Mouse (Mus musculus) urinary bladder, postnatal 36 days (tissue): ENCODE data around the gene Opa1.

Experiments used
- DNase-seq, 2 experiments: peaks; one replicate each; pipeline ENCODE4 v3.0.0; 2022; ENCODE audit warnings: low spot score in 2 of 2, mixed read lengths in 1 of 2

Opa1 gene

DNA sequence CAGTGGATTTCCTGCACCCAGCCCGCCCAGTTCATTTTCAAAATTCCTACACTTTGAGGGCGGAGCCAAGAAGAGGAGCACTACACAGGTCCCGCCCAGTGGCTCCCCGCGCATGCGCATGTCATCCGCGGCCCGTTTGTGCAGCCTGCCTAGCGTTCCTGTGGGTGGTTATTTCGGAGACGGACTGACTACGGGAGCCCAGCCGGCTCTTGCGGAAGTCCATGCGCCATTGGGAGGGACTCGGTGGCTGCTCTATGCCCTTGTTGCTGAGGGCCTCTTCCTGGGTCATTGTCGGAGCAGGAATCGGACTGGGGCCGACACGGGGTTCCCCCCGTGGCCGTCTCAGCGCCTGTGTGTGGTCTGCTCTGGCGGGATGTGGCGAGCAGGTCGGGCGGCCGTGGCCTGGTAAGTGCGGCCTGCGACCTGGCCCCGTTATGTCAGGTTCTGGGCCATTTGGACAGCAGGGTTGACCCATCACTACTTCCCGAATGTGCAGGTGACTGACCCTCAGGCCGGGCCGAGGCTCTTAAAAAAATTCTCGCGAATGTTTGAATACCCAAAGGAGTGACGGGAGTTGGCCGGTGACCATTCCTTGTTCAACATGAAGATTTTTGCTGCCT, at the start of gene Opa1:
Gene Opa1, plus strand, starts transcription at position 168 of the 620 bp plus-strand sequence.
- DNase-seq, result peak; percentile 97 to 99

DNA sequence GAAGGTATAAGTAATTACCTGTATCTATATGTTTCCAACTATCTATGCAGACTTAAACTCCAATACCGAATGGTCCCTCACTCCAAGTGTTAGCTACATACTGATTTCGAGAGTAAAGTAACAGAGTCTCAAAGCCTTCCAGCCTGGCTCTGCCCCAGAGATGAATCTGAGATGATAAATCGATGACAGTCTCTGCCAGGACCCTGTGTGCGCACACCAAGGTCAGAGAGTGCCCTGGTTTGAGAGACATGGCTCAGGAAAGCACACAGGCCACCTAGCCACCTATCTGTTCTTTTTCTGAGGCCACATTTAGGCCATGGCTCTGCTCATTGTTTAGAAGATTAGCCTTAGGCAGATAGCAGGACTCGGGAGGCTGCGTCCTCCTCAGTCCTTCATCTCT, 45.5 kb upstream of the Opa1 start:
- no peak for DNase-seq

DNA sequence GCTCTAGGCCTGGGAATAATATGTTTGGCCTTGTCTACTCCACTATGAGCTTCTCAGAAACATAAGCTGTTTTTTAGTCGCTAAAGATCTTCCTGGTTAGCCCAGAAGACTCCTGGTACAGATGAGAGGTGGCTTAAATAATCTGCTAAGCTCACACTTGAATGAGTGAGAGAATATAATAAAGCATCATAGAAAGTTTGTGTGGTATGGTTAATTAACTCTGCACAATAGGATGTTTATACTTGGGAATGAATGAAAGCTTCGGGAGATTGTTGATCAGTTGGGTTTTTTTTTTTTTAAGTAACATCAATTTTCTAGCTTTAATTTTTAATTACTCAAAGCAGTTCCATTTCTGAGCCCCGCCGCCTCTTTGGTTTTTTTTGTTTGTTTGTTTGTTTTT, 43.3 kb upstream of the Opa1 start:
- DNase-seq, result no peak

DNA sequence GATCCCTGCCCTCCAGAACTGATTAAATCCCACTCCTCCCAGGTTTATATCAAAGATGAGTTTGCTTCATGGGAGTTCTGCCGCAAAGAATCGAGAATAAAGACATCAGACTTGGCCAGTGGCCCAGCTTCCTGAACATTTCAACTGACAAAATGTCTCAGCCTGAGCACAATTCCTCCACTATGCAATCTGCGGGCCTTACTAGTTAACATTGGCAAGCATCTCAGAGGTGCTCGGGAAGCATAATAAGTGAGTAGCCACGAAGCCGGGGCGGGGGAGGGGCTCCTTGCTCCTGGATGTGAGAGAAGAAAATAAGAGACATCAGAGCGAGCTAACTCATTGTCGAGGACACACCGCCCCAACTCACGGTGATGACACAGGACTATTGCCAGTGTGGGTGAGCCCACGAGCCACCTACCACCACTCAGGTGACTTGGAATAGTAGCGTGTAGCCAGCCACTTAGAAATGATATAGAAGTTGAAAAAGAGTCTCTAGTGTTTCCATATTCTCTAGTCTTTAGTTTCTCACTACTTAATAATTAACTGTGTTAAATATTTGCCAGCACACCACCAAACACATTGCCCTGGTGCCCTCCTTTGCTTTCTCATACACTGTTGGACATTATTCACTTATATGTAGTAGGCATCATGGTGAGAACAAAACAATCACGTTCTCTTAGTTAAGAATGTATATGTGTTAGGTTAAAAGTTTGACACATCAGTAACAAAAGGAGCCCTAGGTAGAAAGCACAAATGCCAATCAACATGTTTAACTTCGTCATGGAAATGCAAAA, 42.5 kb upstream of the Opa1 start:
- DNase-seq, result no peak

DNA sequence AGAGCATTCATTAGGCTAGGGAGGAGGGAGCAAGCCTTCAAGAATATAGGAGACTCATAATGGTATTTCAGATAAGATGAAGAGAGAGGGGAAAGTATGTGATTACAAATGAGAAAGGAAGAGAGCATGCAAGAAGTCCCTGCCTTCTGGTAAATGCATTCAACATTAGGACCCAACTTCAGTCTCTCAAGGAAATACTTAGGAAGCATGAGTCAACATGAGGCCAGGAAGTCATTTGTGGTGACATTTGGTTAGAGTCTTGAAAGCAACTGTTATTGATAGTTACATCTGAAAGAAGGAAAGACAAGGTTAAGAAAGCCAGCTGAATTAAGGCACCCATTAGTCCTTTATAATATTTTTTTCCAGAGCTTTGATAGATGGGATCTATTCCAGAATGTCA, 39.2 kb upstream of the Opa1 start:
- DNase-seq, result no peak

DNA sequence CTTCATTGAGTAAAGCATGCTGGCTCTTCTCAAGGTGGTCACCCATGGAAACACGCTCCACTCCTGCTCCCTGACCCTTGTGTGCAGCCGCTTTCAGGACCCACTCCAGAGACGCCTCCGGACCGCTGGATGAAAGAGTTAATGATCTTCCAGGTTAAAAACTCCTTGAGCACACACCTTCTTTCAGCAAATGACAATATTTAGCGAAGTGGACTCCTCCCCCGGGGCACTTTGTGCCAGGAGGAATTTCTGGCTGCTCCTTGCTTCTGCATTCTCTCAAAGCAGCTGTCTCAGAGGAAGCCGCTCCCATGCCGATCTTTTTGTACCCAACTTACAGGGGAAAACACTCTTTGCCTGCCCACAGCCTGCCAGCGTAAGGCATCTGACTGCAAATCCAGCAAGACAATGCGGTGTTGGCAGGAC, 37.9 kb upstream of the Opa1 start:
- DNase-seq, result no peak

DNA sequence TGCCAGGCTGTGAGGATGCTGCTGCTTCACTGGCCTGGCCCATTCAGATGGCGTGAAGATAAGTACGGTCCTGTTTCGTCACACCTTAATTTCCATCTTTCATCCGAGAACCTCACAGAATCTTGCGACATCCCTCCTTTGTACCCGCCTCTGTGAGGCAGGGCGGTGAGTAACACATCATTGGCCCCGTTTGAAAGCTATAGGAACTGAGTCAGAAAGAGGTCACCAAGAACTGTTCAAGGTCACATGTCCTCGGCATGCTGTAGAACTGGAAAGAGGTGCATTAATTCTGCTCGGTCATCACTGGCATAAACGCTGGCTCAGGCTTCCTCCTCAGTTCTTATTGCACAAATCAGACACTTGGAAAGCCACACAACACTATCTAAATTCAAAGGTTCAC, 34.3 kb upstream of the Opa1 start, which contains the start of gene Atp13a4:
Gene Atp13a4, minus strand, starts transcription at position 36 of the 400 bp plus-strand sequence.
- DNase-seq, result no peak

DNA sequence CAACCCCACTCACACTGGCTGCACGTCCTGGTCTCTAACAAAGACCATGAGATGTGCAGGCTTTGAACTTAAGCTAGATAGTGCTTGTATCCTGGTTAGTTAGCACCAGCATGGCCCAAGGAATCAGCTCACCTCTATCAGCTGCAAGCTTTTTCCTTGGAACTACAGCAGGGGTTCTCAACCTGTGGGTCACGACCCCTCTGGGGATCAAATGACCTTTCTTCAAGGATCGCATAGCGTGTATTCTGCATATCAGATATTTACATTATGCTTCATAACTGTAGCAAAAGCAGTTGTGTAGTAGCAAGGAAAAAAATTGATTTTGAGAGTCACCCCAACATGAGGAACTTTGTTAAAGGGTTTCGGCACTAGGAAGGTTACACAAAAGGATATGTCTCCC, 19.5 kb upstream of the Opa1 start:
- DNase-seq, result no peak

DNA sequence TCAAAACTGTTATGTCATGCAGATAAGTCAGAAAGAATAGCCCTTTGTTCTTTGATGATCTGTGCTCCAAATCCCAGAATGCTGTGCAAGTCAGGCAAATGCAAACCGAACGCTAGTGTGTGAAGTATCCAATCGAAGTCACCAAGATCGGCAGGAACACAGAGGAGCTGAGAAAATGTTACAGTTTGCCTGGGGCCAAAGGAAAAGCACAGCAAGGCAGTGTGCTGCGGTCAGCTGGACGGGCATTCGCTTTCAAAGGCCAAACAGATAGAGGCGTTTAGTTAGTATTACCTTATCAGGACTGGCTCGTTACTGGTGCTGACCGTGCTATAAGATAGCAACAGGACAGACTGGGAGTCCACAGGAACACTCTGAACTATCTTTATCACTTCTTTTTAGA, 18.7 kb upstream of the Opa1 start:
- no peak for DNase-seq

DNA sequence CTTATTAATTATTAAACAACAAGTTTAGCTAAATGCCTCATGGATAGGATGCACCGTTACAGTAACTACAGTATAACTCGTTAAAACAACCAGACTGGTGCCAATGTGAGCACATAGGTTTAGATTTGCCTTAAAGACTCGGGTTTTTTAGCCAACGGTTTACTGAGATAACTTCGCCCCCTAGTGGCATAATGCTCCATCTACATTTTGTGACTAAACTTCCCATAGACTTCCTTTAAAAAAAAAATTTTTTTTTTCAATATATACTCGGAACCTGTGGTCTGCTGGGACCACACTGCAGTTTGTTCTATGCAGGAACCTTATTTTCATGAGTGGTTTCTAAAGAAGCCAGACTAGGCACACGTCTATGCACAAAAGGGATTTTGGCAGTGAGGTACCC, 18.3 kb upstream of the Opa1 start:
- DNase-seq, result no peak

DNA sequence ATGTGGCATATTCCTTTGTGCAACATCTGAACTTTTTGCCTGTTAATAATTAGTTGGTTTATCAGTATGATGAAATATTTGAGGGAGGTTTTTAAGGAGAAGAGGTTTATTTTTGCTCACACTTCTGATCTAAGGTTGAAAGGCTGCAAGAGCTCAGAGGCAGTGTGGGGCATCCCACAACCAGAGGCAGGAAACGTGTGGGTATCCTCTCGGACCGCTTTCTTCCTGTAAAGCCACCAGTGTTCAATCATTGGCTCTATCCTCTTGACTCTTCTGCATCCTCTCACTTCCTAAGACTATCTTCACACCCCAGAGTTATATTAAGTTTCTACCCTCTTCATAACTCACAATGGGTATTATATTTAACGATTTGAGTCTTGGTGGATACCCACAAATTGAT, 5.1 kb upstream of the Opa1 start:
- DNase-seq, result no peak

DNA sequence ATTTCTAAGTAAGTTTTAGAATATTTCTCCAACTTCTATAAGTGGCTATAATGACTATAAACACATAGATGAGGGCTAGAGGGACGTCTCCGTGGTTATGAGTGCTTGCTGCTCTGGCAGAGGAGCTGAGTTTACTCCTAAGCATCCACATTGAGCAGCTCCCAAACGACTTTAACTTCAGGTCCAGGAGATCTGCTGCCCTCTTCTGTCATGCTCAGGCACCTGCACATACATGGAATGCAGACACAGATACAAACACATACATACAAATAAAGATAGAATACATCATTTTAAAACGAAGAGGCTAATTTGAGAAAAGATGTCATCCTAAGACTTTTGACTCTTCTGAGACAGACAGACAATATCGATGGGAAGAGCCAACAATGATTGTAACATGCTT, 3.5 kb upstream of the Opa1 start:
- no peak for DNase-seq

DNA sequence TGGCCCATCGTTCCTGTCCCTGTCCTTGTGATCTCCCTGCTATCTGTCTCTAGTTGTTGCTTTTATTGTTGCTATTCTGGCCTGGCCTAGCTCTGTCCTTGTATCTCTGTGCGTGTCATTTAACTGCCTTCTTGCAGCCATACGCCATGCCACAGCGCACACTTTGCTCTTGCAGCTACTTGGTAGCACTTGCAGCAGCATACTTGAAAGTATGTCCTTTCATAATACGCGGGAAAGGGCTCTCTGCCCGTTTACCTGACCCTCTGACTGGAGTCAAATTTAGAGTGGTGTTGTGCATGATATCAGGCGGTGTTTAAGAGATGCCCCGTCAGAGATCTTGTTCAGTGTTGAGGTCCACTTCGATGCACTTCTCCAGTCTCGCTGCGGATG, 648 bp downstream of the Opa1 start:
- DNase-seq, result no peak

DNA sequence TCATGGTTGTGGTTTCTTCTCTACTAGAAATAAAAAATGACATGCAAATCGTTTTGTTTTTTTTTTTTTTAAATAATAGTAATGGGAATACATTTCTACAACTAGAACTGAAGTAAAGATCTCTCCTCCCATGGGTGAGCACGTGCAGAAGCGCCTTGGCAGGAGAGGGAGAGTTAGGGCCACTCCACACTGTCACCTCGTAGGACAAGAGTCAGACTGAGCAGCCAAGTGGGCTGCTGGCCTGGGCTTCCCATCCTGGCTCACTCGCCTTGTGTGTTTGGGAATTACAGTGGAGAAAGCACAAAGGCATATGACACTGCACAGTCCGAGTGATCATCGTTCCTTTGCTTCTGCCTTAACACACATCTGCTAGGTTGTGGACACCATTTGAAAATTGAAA, 13.0 kb downstream of the Opa1 start:
- DNase-seq, result no peak

DNA sequence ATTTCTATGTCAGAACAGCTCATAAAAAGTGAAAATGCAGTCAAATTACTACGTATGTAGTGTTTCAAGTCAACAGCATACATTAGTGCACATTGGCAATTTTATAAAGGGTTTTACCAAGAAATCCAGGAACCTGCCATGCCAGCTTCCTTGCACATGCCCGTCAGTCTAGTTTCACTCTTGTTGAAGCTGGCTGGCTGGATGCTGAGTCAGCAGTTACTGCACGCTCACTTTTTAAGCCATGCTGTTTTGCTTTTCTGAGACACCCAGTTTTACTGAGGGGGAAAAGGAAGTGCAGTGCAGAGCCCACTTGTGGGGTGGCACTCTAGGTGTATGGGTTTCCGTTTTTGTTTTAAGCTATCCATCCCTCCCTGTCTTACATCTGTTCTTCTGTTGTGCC, 18.0 kb downstream of the Opa1 start:
- no peak for DNase-seq

DNA sequence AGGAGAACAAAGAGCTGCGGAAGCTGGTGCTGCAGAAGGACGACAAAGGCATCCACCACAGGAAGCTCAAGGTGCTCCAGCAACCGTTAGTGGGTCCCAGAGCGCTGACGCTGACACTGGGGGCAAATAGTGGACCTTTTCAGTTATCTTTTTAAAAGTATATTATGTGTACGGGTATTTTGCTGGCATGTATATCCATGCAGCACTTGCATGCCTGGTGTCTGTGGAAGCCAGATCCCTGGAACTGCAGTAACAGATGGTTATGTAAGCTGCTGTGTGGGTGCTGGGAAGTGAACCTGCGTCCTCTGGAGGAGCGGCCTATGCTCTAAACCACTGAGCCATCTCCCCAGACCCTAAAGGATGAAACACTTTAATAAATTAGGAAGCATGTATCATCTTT, 26.4 kb downstream of the Opa1 start:
- DNase-seq, result no peak

DNA sequence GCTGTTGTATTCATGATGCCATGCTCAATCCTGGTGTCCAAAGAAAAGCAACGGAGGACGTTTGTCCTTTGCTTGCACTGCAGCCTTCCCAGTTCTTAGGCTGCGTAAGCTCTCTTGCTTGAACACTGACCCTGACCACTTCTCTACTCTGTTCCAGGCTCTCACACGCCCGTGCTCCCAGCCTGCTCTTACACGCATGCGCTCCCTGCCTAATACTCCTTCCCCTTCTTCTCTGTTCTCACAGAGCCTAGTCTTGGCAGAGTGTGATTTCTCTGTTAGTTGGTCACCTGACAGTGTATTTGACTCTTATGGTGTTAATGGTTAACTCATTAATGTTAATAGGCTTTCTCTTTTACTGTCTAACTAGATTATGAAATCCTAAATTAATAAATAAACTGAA, 28.0 kb downstream of the Opa1 start:
- no peak for DNase-seq

DNA sequence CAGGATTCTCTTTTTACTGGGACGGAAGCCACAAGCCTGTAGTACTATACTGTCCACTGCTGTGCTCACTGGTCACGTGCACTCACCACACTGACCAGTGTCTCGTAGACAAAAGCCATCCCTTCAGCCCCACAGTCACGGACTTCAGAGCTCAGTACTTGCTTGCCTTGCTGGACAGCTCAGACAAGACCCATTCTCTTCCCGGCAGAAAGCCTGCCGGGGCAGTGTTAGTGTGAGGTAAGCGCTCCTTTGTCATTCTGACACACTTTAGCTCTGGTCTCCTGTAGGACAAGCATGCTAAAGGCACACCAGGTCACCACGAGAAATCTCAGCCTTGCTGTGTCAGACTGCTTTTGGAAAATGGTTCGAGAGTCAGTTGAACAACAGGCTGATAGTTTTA, 35.6 kb downstream of the Opa1 start:
- DNase-seq, result no peak

DNA sequence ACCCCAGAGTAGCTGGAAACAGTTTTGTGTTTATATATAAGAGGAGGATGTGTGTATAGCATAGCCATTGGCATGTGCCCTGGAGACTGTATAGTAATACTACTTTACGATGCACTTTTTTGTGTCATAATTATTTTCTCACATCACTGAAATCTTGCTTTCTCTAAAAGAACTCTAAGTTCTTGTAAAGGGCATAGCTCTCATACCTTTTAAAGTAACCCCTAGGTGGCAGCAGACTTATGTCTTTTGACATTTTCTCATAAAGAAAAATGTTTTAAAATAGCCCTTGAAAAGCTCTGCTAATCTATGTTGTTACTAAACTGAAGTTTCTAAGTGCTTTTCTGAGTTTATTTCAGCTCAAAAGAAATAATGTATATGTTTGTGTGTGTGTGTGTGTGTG, 49.9 kb downstream of the Opa1 start:
- DNase-seq, result no peak

DNA sequence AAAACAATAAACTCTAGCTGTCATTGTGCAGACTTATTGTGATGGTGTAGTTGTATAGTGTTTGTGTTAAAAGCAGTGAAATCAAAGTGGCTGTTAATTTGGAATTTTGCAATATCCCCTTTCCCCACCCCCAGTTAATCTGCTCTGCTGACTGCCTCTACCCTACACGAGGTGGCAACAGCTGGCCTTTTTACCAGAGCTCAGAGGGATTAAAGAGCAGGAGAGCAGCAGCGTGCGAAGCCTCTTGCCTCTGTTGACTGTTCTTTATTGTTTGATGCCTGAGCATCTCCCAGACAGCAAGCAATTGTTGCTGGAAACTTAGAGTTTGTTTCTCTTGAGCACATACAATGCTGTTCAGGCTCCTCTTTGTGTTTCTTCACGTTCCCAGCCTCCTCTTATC, 56.6 kb downstream of the Opa1 start:
- DNase-seq, result no peak

DNA sequence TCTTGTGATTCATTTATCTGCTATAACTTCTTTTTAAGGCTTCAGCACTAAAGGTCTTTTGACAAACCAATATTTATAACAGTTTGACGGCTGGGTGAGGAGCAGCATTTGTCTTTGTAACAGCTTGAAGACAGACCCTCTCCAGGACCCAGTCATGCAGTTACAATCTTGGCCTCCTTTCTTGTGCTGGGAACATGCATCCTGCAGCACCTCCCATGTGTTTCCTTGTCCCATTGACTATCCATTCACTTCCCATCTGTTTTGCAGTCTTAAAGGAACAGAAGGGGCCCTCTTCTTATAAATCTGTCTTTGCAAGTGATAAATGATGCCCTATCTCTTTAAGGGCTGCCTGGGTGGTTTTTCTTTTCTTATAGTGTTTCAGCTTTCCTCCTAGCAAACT, 63.2 kb downstream of the Opa1 start:
- no peak for DNase-seq

DNA sequence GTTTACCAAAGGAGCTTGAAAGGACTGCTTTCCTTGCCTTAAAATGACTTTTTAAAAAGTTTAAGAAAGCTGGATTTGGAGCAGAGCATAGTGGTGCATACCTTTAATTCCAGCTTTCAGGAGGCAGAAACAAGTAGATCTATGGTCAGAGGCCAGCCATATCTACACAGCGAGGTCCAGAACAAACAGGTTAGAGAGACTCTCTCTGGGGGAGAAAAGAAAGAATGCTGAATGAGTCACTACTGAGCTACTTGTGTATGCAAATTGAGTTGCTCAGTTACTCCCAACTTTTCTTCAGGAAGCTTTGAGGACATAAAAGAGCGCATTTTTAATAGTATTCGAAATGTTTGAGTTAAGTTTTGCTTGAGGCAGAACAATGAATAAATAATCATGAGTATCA, 65.7 kb downstream of the Opa1 start:
- DNase-seq, result no peak

DNA sequence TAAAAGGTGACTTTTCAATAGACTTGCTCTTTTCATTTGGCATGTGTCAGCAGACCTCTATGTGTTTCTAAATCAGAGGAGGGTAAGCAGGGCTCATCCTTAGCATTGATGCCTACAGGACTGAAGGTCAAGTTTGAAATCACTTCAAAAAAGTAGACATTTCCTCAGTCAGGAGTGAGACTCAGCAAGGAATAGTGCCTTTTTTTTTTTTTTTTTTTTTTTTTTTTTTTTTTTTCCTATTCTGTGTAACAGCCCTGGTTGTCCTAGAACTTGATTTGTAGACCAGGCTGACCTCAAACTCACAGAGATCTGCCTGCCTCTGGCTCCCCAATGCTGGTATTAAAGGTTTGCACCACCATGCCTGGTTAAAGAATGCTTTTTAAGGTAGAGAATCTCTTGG, 67.1 kb downstream of the Opa1 start:
- no peak for DNase-seq
